Mouse (Mus musculus) embryo, embryonic 10 days (tissue): Measurements from ENCODE around the gene Itgb4.
"Not testable (repeated sequence)": the region's sequence is repeated elsewhere in the genome, so short reads cannot be mapped to it uniquely, and the experiment has no call there.

Experiments used
- DNase-seq: peaks from one replicate; pipeline ENCODE4 v3.0.0-alpha.2; 2015; ENCODE audit warnings: low spot score

The Itgb4 gene

DNA sequence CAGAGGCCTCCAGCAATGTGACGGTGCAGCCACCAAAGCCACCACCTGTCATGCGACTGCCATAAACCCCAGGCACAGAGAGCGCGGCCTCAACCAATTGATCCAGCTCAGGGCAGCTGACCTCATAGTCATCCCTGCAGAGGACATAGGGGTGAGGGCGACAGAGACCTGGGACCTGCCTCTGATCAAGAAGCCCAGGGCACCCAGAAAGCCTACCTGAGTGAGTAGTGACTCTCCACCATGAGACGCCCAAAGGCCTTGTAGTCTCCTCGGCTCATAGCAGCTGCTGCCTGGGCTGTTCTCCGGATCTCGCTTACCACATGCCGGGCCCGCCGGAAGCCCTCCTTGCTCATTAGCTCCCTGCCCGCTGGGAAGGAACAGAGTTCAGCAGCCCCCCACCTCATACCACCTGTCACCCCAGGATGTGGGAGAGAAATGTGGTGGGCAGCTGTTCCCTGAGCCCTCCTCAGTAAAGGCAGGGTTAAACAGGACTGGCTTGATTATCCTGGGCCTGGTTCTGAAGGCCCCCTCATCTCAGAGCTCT is 34.4 kb downstream of the Itgb4 start:
- DNase-seq, result no peak

DNA sequence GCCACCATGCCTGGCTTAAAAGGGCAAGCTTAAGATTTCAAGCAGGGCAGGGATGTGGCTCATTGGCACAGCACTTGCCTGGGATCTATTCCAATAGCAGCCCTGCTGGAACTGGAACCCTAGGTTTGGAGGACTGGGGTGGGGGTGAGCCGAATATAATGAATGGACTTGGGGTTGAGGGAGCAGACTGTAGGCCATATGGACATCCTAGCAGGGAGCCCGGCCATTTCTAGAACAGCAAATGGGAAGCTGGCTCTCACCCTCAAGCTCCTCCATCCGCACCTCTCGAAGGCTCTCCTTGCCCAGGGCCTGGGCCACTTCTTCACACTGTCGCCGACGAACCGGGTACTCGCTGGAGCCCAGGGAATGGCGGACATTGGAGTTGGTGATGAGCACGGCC is 35.2 kb downstream of the Itgb4 start:
- no peak for DNase-seq

GRCm38 (mm10) chr11:116010146-116010545 is 35.6 kb downstream of the Itgb4 start:
- DNase-seq, result no peak

GRCm38 (mm10) chr11:116010948-116011347 is 36.4 kb downstream of the Itgb4 start:
- no peak for DNase-seq

DNA sequence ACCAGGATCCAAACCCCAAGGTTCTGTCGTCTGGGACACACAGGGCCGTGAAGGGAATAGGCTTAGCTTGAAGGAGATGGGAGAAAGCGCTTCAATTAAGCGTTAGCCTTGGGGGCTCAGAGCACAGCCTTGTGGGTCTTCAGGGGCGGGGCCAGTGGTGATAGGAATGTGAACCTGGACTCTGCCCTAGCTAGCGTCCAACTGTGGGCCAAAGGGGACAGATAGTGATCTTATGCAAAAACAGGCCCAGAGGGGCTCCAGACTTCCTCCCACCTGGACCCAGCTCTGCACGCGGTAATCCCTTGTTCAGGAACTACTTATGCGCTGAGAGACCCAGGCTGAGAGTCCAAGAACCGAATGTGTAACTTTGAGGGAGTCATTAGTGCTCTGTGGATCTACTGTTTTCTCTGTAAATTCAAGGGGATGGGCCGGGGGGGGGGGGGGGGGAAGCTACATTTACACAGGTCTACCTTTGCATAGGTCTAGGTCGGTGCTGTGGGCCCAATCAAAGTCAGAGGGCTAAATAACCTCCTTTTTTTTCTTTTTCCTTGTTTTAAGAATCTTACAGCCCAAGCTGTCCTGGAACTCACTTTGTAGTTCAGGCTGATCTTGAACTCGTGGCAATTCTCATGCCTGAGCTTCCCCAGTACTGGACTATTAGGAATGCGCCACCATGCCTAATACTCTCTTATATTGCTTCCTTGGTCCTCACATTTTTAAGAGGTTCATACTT is 37.2 kb downstream of the Itgb4 start:
- peak; percentile 70 for DNase-seq

GRCm38 (mm10) chr11:116012262-116012947 is 37.9 kb downstream of the Itgb4 start, which contains the start of gene Galk1:
TSS of gene Galk1 (minus strand) at chr11:116012719.
- peak; percentile 95 for DNase-seq

DNA sequence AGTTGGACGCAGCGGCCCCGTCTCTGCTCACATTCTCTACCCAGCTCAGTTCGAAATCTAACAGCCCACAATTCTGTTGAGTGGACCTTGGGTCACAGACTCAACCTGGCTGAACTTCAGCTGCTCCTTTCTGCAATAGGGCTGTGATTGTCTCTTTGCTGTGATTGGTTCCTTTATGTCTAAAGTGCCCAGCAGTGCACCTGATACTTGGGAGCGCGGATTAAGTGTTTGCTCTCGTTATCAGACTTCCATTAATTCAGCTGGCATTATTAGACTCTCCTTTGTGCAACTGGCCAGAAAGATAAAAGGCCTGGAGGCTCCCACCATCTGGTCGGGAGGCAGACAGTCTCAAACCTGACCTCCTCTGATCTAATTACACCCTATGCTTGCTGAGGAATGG is 40.3 kb downstream of the Itgb4 start:
- no peak for DNase-seq

DNA sequence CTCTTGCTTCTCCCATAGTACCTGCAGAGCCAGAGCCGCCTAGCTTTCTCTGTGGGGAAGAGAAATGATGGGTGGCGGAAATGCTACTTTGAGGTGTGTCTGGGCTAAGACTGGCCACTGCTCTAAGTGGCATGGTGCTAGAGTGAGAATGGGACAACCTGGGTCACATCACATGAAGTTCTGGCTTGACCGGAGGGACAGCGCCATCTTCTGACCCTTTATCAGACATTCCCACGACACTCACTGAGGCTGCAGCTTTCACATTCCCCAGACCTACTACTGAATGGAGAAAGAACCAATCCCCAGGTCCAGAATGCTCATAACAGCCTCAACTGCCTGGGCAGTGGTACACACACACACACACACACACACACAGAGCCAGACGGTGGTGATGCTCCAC is 43.6 kb downstream of the Itgb4 start:
- DNase-seq, result peak; percentile 84

DNA sequence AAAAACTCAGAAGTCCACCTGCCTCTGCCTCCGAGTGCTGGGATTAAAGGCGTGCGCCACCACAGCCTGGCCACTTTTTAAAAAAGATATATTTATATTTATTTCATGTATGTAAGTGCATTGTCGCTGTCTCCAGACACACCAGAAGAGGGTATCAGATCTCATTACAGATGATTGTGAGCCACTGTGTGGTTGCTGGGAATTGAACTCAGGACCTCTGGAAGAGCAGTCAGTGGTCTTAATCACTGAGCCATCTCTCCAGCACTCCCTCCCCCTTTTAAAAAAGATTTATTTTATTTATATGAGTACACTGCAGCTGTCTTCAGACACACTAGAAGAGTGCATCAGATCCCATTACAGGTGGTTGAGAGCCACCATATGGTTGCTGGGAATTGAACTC is 44.4 kb downstream of the Itgb4 start:
- DNase-seq, result not testable (repeated sequence)

DNA sequence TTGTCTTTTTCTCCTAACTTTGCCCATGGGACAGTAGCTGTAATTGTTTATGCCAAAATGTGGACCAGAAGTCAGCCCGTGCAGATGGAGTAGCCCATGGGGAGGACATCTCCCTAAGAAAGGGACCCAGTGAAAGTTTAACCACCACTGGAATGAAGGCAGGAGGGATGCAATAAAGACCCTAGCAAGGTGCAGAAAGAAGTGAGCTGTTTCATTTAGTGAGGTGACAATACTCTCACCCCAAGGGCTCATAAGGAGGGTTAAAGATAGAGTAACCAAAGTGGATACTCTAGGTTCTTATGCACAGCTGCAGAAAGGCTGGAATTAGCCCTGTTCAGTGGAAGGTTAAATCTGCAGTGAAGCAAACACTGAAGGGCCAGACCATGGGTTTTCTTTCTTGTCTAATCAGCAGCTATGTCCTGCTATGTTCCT is 44.9 kb downstream of the Itgb4 start:
- DNase-seq, result no peak

GRCm38 (mm10) chr11:116019976-116020411 is 45.5 kb downstream of the Itgb4 start:
- no peak for DNase-seq

GRCm38 (mm10) chr11:116020519-116020922 is 46.0 kb downstream of the Itgb4 start:
- no peak for DNase-seq

DNA sequence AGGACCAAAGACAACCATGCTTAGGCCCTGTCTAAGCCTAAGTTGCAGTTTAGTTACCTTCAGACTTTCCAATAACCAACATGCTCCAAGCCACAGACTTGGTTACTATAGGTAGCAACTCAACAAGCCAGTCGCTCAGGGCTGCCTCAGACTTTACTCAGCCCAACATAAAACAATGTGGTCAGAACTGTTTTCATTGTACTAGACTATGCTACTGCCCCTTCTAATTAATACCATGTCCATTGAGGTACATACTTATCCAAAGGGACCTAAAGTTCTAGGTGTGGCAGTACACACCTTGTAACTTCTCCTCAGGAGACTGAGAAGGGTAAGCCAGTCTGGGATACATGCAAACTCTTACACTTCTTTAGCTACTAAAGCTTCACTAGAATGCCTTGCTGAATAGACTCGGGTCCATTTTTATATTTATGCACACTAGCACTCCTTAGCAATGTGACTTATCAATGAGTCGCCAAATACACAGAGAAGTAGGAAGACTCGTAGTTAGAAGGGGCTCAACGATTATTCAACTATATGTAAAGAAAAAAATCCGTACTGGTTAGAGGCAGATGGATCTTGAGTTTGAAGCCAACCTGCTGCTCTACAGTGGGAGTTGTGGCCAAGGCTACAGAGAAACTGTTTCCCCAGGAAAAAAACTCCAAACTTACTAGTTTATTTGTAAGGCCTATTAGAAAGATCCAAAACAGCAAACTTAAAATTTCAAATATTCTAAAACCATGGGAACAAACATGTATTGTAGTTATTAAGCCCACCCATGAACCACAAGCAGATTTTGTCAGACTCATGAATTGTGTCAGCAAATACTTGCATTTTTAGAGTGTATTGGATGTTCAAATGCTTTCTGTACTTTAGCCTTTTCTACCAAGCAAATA is 47.1 kb downstream of the Itgb4 start:
- peak; percentile 25 for DNase-seq

DNA sequence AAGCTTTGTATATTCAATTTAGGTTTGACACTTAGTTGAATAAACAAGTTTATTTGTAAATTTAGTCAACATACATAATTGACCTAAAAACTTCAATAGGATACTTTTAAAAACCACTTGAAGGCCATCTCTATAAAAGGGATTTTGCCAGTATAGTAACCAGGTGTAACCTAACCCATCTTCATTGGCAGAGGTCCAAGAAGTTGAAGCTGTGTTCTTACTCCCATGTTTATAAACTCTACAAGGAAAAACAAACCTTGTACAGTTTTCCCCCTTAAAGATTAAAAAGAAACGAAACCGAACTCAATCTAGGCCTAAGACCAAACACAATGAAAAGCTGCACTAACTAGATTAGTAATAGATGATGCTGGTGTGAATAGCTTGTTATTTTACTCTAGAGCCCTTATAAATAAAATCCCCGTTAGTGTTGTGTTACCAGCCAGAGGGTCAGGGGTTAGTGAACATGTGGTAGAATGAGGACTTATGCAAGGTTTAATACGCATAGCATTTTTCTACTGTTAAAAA is 47.8 kb downstream of the Itgb4 start:
- DNase-seq, result no peak

- DNase-seq, result not testable (repeated sequence)
Observed at GRCm38 (mm10) chr11:116023074-116023770, 48.7 kb downstream of the Itgb4 start.

- peak; percentile 74 for DNase-seq
Observed at GRCm38 (mm10) chr11:116023771-116024355, 49.4 kb downstream of the Itgb4 start.

- peak; percentile 99 for DNase-seq
Observed at GRCm38 (mm10) chr11:116024356-116024808, 49.9 kb downstream of the Itgb4 start.

DNA sequence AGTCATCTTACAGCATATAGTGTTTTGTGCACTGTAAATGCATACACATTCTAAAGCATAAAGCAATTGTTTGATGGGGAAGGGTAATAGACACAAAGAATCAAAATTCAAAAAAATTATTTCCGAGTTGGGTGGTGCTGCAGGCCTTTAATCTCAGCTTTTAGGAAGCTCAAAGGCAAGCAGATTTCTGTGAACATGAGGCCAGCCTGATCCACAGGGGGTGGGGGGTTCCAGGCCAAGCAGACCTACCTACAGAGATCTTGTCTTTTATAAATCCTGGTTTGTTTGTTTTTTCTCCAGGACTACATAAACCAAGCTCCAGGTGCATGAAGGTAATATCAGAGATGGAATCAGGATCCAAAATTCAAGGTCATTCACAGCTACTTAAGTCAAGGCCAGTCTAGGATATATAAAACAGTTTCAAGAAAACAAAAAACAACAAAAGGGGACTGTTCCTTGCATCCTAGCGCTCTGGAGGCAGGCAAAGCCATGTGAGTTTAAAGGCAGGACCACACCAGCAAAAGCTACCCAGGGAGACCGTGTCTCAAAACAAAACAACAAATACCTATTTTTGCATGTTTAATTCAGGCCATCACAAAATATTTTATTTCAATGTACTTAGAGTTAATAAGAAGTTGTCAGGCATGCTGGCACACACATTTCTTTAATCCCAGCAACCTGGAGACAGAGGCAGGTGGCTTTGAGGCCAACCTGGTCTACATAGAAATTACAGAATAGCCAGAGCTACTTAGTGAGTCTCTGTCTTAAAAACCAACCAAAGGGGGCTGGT is 50.7 kb downstream of the Itgb4 start:
- DNase-seq, result no peak

DNA sequence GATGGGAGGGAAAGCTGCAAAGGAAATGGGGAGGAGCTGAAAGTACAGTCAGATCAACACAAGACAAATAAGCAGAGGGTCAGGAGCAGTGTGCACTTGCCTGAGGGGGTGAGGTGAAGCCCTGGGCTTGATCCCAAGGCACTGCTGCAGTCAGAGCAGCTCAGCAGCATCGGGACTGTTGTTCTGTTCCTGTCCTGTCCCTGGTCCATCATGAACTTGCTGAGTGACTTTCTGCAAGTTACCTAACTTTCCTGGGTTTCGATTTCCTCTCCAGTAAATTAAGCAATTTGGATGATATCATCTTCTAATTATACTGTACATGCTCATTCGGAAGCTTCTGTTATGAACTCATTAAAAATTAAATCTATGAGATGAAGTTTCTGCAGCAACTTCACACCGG is 53.2 kb downstream of the Itgb4 start, which contains the start of gene H3f3b:
Gene H3f3b (minus strand): TSS at position 207 of the 400 bp plus-strand sequence.
- DNase-seq, result no peak
